Mouse (Mus musculus) CD4-positive helper T cell, adult 2 months (primary cell): Measurements from ENCODE around the gene Atcay.
"Not testable (repeated sequence)": the region's sequence is repeated elsewhere in the genome, so short reads cannot be mapped to it uniquely, and the experiment has no call there.

Source experiments
- DNase-seq: peaks from one replicate; pipeline ENCODE4 v3.0.0-alpha.2; 2012; ENCODE audit warnings: low read depth, missing footprints, low spot score

The Atcay gene

GRCm38 (mm10) chr10:81242021-81242420 is 11.4 kb upstream of the Atcay start:
- DNase-seq = no peak

- DNase-seq = peak; percentile 71
Measured at GRCm38 (mm10) chr10:81240876-81241275, 10.2 kb upstream of the Atcay start.

- no peak for DNase-seq
Measured at GRCm38 (mm10) chr10:81238618-81239017, 8.0 kb upstream of the Atcay start.

GRCm38 (mm10) chr10:81236471-81237268 is 6.0 kb upstream of the Atcay start:
- DNase-seq = no peak

GRCm38 (mm10) chr10:81234206-81234605 is 3.6 kb upstream of the Atcay start:
- no peak for DNase-seq

GRCm38 (mm10) chr10:81233226-81233585 is 2.6 kb upstream of the Atcay start:
- DNase-seq = no peak

- DNase-seq = peak; percentile 97
Measured at GRCm38 (mm10) chr10:81232580-81233225, 2.1 kb upstream of the Atcay start, which contains the start of gene Zfr2. TSS of gene Zfr2 (plus strand) at chr10:81233155.

- DNase-seq = no peak
Measured at GRCm38 (mm10) chr10:81231436-81231835, 803 bp upstream of the Atcay start.

GRCm38 (mm10) chr10:81229735-81230437 is 747 bp downstream of the Atcay start:
- DNase-seq = peak; percentile 58

GRCm38 (mm10) chr10:81223731-81224130 is 6.9 kb downstream of the Atcay start:
- DNase-seq = not testable (repeated sequence)

- no peak for DNase-seq
Measured at GRCm38 (mm10) chr10:81221402-81222015, 9.1 kb downstream of the Atcay start.

GRCm38 (mm10) chr10:81217964-81218363 is 12.7 kb downstream of the Atcay start:
- DNase-seq = peak; percentile 73

GRCm38 (mm10) chr10:81217267-81217666 is 13.4 kb downstream of the Atcay start:
- peak; percentile 59 for DNase-seq

- no peak for DNase-seq
Measured at GRCm38 (mm10) chr10:81216810-81217209, 13.8 kb downstream of the Atcay start.

- DNase-seq = no peak
Measured at GRCm38 (mm10) chr10:81216260-81216659, 14.4 kb downstream of the Atcay start.

GRCm38 (mm10) chr10:81210154-81210553 is 20.5 kb downstream of the Atcay start:
- DNase-seq = no peak

- no peak for DNase-seq
Measured at GRCm38 (mm10) chr10:81204137-81204536, 26.5 kb downstream of the Atcay start.

GRCm38 (mm10) chr10:81202978-81203720 is 27.5 kb downstream of the Atcay start:
- DNase-seq = no peak

GRCm38 (mm10) chr10:81201807-81202758 is 28.6 kb downstream of the Atcay start, which contains the start of gene Nmrk2:
TSS of gene Nmrk2 (minus strand) at chr10:81202051.
- no peak for DNase-seq
